Mouse (Mus musculus) kidney, postnatal 0 days (tissue): ENCODE measurements around the gene Cdk8. TPM values are rescaled to one million over a fixed set of nuclear protein-coding genes. Genes with fewer than 3 reads are reported as not detected.

ENCODE experiments used
- ATAC-seq: fragments of 200-750 bp; cut with Nextera tagmentation; replicated peaks from 2 replicates; pipeline ENCODE4 v1.8.0; 2017; ENCODE audit warnings: low read depth, moderate number of reproducible peaks, moderate TSS enrichment, moderate library complexity; ENCODE audit not compliant: low FRiP score
- DNase-seq: peaks from one replicate; pipeline ENCODE4 v3.0.0-alpha.2; 2016; ENCODE audit warnings: low spot score
- H3K27ac ChIP-seq: fragments of 300-500 bp; sonication (generic); 2 replicates; pipeline ENCODE4 v1.5.1; 2014; ENCODE audit warnings: mild to moderate bottlenecking
- H3K27me3 ChIP-seq: fragments of 300-500 bp; sonication (generic); 2 replicates; pipeline ENCODE4 v1.6.1; 2014; ENCODE audit warnings: low read length, mixed read lengths; ENCODE audit not compliant: insufficient read depth
- H3K36me3 ChIP-seq: fragments of 300-500 bp; sonication (generic); 2 replicates; pipeline ENCODE4 v1.6.1; 2014; ENCODE audit warnings: low read length, mixed read lengths; ENCODE audit not compliant: insufficient read depth
- H3K4me1 ChIP-seq: fragments of 300-500 bp; sonication (generic); replicated peaks from 2 replicates; pipeline ENCODE4 v1.6.1; 2014; ENCODE audit warnings: antibody characterized with exemption, low read length, mixed read lengths; ENCODE audit not compliant: insufficient read depth
- H3K4me2 ChIP-seq: fragments of 300-500 bp; sonication (generic); 2 replicates; pipeline ENCODE4 v1.6.1; 2014; ENCODE audit warnings: mild to moderate bottlenecking, low read length, moderate library complexity, mixed read lengths
- H3K4me3 ChIP-seq: fragments of 300-500 bp; sonication (generic); replicated peaks from 2 replicates; pipeline ENCODE4 v1.5.1; 2014; ENCODE audit warnings: low read depth, low read length
- H3K9ac ChIP-seq: fragments of 300-500 bp; sonication (generic); 2 replicates; pipeline ENCODE4 v1.6.1; 2014; ENCODE audit warnings: low read depth, low read length
- H3K9me3 ChIP-seq: fragments of 300-500 bp; sonication (generic); replicated peaks from 2 replicates; pipeline ENCODE4 v1.6.1; 2016; ENCODE audit warnings: low read length, inconsistent platforms, mixed read lengths
- CTCF ChIP-seq: IDR thresholded peaks from 2 replicates; pipeline ENCODE4 v1.5.1; 2016; ENCODE audit warnings: antibody characterized with exemption, low read depth, mild to moderate bottlenecking, moderate library complexity
- WGBS: fragments of 180-500 bp; shearing (Covaris S2); extraction: QIAGEN DNeasy Blood & Tissue Kit; methylation state at CpG from one replicate; pipeline ENCODE4 v1.1.7; 2014; 5-methylcytosine and 5-hydroxymethylcytosine counted together
- polyA plus RNA-seq: library from polyadenylated mRNA; unstranded; fragments of >200 nt; fragmentation: Nextera tagmentation; extraction: Ambion mirVana; gene quantifications from 2 replicates; pipeline ENCODE4 v1.2.1, GENCODE M21; 2015

The Cdk8 gene
- polyA plus RNA-seq, 1 experiment from 2014 or later = 18.1 TPM

DNA sequence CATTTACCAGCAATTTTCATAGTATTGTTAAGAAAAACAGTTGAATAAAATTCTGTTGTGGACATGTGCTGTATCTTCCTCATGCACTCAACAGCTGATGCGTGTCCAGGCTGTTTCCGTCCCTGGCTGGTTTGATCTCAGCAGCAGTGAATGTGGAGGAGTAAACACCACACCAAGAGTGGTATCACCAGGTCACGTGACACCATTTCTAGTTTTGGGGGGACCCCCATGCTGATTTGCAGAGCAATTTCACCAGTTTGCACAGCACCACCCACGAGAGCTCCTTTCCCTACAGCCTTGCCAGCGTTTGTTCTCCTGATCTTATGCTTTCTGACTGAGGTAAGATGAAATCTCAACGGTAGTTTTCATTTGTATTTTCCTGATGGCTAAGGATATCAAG lies 116.1 kb downstream of the Cdk8 start:
- DNase-seq (no peak), ATAC-seq (no peak)

GRCm38 (mm10) chr5:146349183-146349582 lies 118.2 kb downstream of the Cdk8 start:
- no peaks in the 10 kb centered on the region for H3K36me3 ChIP-seq
- H3K9ac ChIP-seq = no peak overlapping the region
- H3K27me3 ChIP-seq = no peaks in the 10 kb centered on the region
- no peak overlapping the region for H3K27ac ChIP-seq
- ATAC-seq = no peak
- TF ChIP-seq CTCF = no peak
- H3K4me3 ChIP-seq = no peak overlapping the region
- WGBS = 63% methylated on average over 3 of the region's 3 CpGs
- no peaks in the 10 kb centered on the region for H3K9me3 ChIP-seq
- no peaks in the 10 kb centered on the region for H3K4me1 ChIP-seq
- no peak for DNase-seq
- H3K4me2 ChIP-seq = no peak overlapping the region

More for the DNA sequence above, 116.1 kb downstream of the Cdk8 start:
- Histone ChIP-seq H3K27ac (no peak overlapping the region), H3K36me3 (no peaks in the 10 kb centered on the region), H3K4me1 (no peaks in the 10 kb centered on the region), H3K4me2 (no peak overlapping the region), H3K9ac (no peak overlapping the region), H3K9me3 (no peaks in the 10 kb centered on the region), H3K4me3 (no peak overlapping the region), H3K27me3 (no peaks in the 10 kb centered on the region)
- no peak for TF ChIP-seq CTCF
- WGBS = 57% methylated on average over 6 of the region's 6 CpGs

DNA sequence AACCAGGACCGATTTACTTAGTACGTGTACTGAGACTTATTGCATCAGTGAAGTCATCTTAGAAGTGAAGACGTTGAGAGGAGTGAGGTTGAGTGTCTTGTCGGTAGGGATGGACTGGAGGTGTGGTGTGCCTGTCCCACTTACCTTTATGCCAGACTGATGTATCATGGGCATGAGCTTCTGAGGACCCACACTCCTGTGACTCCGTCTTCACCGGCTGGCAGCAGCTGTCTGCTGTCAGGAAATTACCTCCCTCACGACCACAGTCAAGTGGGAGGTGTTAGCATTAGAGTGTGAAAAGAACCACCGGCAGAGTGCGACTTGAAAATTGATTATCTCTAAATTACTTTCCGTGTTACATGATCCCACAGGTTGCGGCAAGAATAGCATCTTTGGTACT lies 119.8 kb downstream of the Cdk8 start:
- ATAC-seq (no peak), DNase-seq (peak; percentile 24)
- WGBS = 44% methylated on average over 11 of the region's 11 CpGs
- H3K4me3 ChIP-seq = no peak overlapping the region
- no peak overlapping the region for H3K27ac ChIP-seq
- H3K9ac ChIP-seq = no peak overlapping the region
- no peaks in the 10 kb centered on the region for H3K4me1 ChIP-seq
- no peaks in the 10 kb centered on the region for H3K27me3 ChIP-seq
- H3K9me3 ChIP-seq = no peaks in the 10 kb centered on the region
- no peaks in the 10 kb centered on the region for H3K36me3 ChIP-seq
- TF ChIP-seq CTCF = no peak
- no peak overlapping the region for H3K4me2 ChIP-seq

DNA sequence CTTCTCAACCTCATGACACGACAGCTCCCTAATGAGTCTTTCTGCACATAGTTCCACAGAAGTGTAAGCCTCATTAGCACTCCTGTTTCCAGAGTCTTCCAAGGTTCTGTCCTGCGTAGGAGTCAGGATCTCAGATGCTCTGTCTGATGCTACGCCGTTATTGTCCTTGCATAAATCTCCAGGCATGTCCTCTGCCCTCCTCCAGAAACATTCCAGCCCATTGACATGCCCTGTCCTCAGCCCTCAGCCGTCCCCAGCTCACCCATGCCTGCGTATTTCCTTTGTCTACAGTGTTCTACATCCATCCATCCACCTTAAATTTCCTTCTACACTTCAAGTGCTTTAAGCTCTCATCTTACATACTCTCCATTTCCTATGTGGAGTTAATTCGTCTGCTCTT lies 121.0 kb downstream of the Cdk8 start:
- 58% methylated on average over 7 of the region's 7 CpGs for WGBS
- Histone ChIP-seq H3K4me2 (no peak overlapping the region), H3K27me3 (no peaks in the 10 kb centered on the region), H3K9ac (no peak overlapping the region), H3K4me1 (no peaks in the 10 kb centered on the region), H3K36me3 (no peaks in the 10 kb centered on the region), H3K9me3 (no peaks in the 10 kb centered on the region), H3K27ac (no peak overlapping the region), H3K4me3 (no peak overlapping the region)
- no peak for TF ChIP-seq CTCF
- ATAC-seq (no peak), DNase-seq (peak; percentile 67)

Other genes starting within 250 kb of the Cdk8 start
- gene Cyp3a25, start 221.6 kb upstream of the Cdk8 start, polyA plus RNA-seq = 0.12 and 0.23 TPM in 2 replicates
- gene Cyp3a59, start 152.0 kb upstream of the Cdk8 start, polyA plus RNA-seq = not detected in 2 replicates
- gene Gm5565, start 70.7 kb upstream of the Cdk8 start, polyA plus RNA-seq = not detected in 2 replicates
- gene Gm6309, start 60.5 kb upstream of the Cdk8 start, polyA plus RNA-seq = not detected in 2 replicates
- 0.26 and 0.32 TPM in 2 replicates for gene 1700001J03Rik, start 45.9 kb upstream of the Cdk8 start, polyA plus RNA-seq
- 54.6 and 63.2 TPM in 2 replicates for gene Rnf6, start 9.7 kb upstream of the Cdk8 start, polyA plus RNA-seq
- gene Wasf3, start 153.8 kb downstream of the Cdk8 start, polyA plus RNA-seq = 1.9 and 2.0 TPM in 2 replicates